Mouse (Mus musculus): Measurements from ENCODE around the gene Ndufb7. TPM values are rescaled to one million over a fixed set of nuclear protein-coding genes. Genes with fewer than 3 reads are reported as not detected.

Gene Ndufb7
- total RNA-seq, 2 experiments from 2014 or later = 408 to 467 TPM

DNA sequence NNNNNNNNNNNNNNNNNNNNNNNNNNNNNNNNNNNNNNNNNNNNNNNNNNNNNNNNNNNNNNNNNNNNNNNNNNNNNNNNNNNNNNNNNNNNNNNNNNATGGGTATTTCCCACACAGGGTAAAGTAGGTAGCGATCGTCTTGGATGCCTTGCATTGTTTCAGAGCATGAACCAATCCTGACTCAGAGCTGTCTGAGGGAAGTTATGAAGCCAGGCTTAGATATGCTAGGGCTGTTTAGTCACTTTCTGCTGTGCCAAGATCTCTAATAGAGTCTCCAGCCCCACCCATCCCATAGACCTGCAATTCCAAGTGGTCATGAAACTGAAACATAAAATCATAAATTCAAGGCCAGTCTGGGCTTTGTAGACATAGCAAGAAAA, 36.2 kb downstream of the Ndufb7 start:
- no peak for DNase-seq

- DNase-seq = peak; percentile 99
Measured at GRCm38 (mm10) chr8:83607661-83608397, 41.4 kb downstream of the Ndufb7 start, which contains the start of the genes Tecr and Dnajb1. Tecr (minus strand) TSS chr8:83607971. Dnajb1 (plus strand) TSS chr8:83608193.

DNA sequence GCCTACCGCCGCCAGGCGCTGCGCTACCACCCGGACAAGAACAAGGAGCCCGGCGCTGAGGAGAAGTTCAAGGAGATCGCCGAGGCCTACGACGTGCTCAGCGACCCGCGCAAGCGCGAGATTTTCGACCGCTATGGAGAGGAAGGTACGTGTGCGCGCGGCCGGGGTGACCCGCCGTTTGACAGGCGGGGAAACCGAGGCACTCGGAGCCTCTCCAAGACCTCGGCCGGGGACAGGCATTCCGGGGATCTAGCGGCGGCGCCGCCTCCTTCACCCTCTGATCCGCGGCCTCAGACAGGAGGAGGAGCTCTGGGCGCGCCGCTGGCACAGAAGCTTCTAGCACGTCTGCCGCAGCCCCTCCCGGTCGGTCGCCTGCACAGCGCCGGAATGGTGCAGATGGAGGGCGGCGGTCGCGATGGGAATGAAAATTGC, 41.9 kb downstream of the Ndufb7 start:
- DNase-seq = peak; percentile 82

GRCm38 (mm10) chr8:83609086-83609485, 42.6 kb downstream of the Ndufb7 start:
- no peak for DNase-seq

GRCm38 (mm10) chr8:83609547-83610180, 43.2 kb downstream of the Ndufb7 start:
- no peak for DNase-seq

DNA sequence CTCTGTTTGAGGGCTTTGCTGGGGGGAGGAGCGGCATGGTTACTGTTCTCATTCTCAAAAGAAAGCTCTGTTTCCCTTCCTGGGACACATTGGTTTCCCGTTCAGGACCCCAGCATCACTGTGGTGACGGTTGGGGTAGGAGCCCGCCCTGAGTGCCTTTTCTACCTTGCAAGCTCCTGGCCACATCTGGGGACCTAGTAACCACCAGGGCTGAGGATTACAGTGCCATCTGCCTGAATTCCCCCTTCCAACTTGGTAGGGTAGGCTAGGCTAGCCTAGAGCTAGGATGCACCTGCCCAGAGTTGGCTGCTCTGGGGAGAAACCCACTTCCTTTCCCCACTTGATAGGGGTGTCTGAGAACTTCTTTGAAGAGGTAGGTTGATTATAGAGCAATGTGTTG, 45.5 kb downstream of the Ndufb7 start:
- DNase-seq = no peak

GRCm38 (mm10) chr8:83613695-83614094, 47.2 kb downstream of the Ndufb7 start:
- no peak for DNase-seq

DNA sequence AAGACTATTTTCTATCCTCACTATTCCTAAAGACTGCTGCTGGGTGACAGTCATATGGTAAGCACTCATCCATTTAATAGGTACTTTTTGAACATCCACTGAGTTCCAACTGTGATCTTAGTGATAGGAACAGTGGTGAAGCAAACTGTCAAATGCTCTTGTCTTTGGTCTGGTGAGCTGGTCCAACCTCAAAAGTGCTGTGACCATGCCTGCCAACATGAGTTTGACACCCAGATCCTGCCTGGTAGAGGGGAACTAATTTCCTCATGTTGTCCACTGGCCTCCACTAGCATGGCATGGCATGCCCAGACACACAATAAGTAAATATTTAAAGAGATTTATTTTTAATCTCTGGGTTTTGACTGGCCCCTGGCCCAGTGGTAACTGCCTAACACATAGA, 50.2 kb downstream of the Ndufb7 start:
- DNase-seq = no peak

- DNase-seq = no peak
Measured at GRCm38 (mm10) chr8:83617111-83617510, 50.6 kb downstream of the Ndufb7 start.

DNA sequence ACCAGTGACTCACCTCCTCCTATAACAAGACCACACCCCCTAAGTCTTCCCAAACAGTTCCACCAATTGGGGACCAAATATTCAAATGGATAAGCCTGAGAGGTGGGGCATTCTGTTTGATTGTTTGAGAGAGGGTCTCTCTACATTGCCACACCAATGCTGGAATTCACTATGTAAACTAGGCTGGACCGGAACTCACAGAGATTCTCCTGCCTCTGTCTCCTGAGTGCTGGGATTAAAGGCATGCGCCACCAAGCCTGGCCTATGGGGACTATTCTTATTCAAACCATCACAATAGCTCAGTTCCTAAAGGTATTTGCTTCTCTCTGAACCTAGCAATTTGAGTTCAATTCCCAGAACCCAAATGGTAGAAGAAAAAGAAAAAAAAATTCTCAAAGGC, 52.1 kb downstream of the Ndufb7 start:
- DNase-seq = no peak

DNA sequence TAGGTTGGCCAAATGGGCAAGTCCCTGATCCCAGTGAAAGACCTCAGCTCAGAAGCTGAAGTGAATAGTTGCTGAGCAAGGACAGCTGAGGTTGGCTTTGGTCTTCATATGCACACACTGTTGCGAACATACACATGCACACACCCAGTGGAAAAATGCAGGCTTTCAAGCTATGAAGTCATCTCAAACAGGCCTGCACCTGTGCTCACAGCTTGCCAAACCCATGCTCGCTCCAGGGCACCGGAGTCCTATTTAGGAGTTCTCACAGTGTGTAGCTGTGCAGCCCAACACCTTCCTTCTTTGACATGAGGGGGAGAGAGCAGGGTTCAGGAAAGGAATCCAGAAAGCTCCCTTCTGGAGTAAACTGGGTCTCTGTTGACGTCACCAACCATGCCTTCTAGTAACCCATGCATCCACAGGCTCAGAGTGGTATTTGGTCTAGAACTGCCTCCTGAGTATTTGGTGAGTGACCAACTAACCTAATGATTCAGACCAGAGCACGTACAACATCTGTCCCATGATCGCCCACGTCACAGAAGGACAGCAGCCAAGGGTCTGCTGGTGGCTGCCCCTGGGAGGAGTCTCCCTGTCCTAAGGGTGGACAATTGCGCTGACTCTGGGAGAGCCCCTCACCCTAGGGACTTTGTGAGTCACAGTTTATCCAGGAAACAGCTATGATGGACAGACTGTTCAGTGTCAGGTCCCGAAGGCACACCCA, 53.3 kb downstream of the Ndufb7 start:
- no peak for DNase-seq

Other genes starting within 250 kb of the Ndufb7 start
- gene Elmod2, start 234.2 kb upstream of the Ndufb7 start, total RNA-seq (2021) = 1 to 10 TPM; 7.2 to 9.0 TPM
- gene Mgat4d, start 218.2 kb upstream of the Ndufb7 start, total RNA-seq (2021) = not detected
- gene Clgn, start 176.8 kb upstream of the Ndufb7 start, total RNA-seq (2021) = under 1 TPM in 1 of 2 experiments, not detected in 1; 0.05 TPM
- 10 to 100 TPM; 42.5 to 47.1 TPM for gene Scoc, start 108.3 kb upstream of the Ndufb7 start, total RNA-seq (2021)
- gene Olfr370, start 30.9 kb upstream of the Ndufb7 start, total RNA-seq (2021) = not detected
- 100 to 1,000 TPM; 422 to 448 TPM for gene Tecr, start 41.3 kb downstream of the Ndufb7 start, total RNA-seq (2021)
- 10 to 100 TPM; 10.3 to 11.7 TPM for gene Dnajb1, start 41.5 kb downstream of the Ndufb7 start, total RNA-seq (2021)
- 10 to 100 TPM; 28.0 to 34.5 TPM for gene Gipc1, start 86.0 kb downstream of the Ndufb7 start, total RNA-seq (2021)
- gene Ptger1, start 100.0 kb downstream of the Ndufb7 start, total RNA-seq (2021) = under 1 TPM; 0.14 to 0.38 TPM
- 10 to 100 TPM; 53.4 to 54.7 TPM for gene Pkn1, start 132.5 kb downstream of the Ndufb7 start, total RNA-seq (2021)
- gene Ddx39, start 148.5 kb downstream of the Ndufb7 start, total RNA-seq (2021) = 10 to 100 TPM; 19.4 to 20.6 TPM
- 10 to 100 TPM; 40.6 to 59.8 TPM for gene Adgre5, start 174.7 kb downstream of the Ndufb7 start, total RNA-seq (2021)